Mouse (Mus musculus) hindbrain, embryonic 15.5 days (tissue): Measurements from ENCODE around the gene Tor1b. TPM values are rescaled to one million over a fixed set of nuclear protein-coding genes. Genes with fewer than 3 reads are reported as not detected.
"Not testable (repeated sequence)": the region's sequence is repeated elsewhere in the genome, so short reads cannot be mapped to it uniquely, and the experiment has no call there.

Source experiments
- ATAC-seq: fragments of 200-750 bp; cut with Nextera tagmentation; 2 replicates; pipeline ENCODE4 v1.8.0; 2017; ENCODE audit warnings: low read depth, moderate number of reproducible peaks, moderate TSS enrichment; ENCODE audit not compliant: low FRiP score
- H3K27ac ChIP-seq: fragments of 300-500 bp; sonication (generic); replicated peaks from 2 replicates; pipeline ENCODE4 v1.5.1; 2015; ENCODE audit warnings: mild to moderate bottlenecking, inconsistent platforms
- H3K27me3 ChIP-seq: fragments of 300-500 bp; sonication (generic); 2 replicates; pipeline ENCODE4 v1.6.1; 2015; ENCODE audit warnings: control low read depth, inconsistent platforms
- H3K36me3 ChIP-seq: fragments of 300-500 bp; sonication (generic); 2 replicates; pipeline ENCODE4 v1.6.1; 2015; ENCODE audit warnings: control low read depth, inconsistent platforms
- H3K4me1 ChIP-seq: fragments of 300-500 bp; sonication (generic); replicated peaks from 2 replicates; pipeline ENCODE4 v1.6.1; 2015; ENCODE audit warnings: control low read depth, inconsistent platforms
- H3K4me2 ChIP-seq: fragments of 300-500 bp; sonication (generic); 2 replicates; pipeline ENCODE4 v1.6.1; 2015; ENCODE audit warnings: moderate library complexity, mild to moderate bottlenecking, inconsistent platforms
- H3K4me3 ChIP-seq: fragments of 300-500 bp; sonication (generic); 2 replicates; pipeline ENCODE4 v1.5.1; 2015; ENCODE audit warnings: mild to moderate bottlenecking, inconsistent platforms
- H3K9ac ChIP-seq: fragments of 300-500 bp; sonication (generic); 2 replicates; pipeline ENCODE4 v1.6.1; 2015; ENCODE audit warnings: inconsistent platforms
- H3K9me3 ChIP-seq: fragments of 300-500 bp; sonication (generic); 2 replicates; pipeline ENCODE4 v1.6.1; 2016; ENCODE audit warnings: control low read depth, inconsistent platforms
- WGBS: fragments of 180-500 bp; shearing (Covaris S2); methylation state at CpG from one replicate; pipeline ENCODE4 v1.1.7; 2015; 5-methylcytosine and 5-hydroxymethylcytosine counted together
- polyA plus RNA-seq: library from polyadenylated mRNA; unstranded; fragments of >200 nt; fragmentation: Nextera tagmentation; extraction: Ambion mirVana; gene quantifications from 2 replicates; pipeline ENCODE4 v1.2.1, GENCODE M21; 2015

Tor1b gene
- polyA plus RNA-seq, result 18.8 and 19.6 TPM in 2 replicates

DNA sequence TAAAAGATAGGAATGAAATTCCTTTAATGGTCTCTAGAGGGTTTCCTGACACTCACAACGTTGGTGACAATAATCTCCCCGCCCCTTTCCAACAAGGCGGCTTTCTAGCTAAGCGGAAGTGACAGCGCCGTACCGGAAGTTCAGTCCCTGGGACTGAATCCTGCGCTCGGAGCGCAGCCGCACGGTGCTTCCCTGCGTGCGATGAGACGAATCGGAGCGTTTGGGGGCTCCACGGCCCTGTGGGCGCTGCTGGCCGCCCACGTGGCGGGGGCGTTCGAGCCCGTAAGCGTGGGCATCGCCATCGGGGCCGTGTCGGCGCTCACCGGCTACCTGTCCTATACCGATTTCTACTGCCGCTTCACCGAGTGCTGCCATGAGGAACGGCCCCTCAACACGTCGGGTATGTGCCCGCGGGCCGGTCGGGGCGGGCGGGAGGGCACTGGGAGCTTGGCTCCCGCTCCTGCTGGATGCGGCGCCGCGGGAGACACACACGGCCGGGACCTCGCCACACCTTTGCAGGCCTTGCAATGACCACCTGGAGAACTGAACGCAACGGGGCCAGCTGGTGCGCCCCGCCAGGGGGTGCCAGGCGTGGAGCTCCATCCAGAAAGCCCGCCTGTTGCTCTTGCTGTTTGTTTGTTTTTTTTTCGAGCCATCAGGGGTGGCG lies at the start of gene Tor1b:
TSS of gene Tor1b (plus strand) at position 136 of the 667 bp plus-strand sequence.
- peak within 1 kb of the TSS; percentile 91 for H3K9ac ChIP-seq
- no peaks in the 10 kb centered on the region for H3K9me3 ChIP-seq
- H3K4me3 ChIP-seq, result peak within 1 kb of the TSS; percentile 89
- peak within 1 kb of the TSS; percentile 91 for H3K27ac ChIP-seq
- ATAC-seq, result peak; percentile 91
- peaks cover 38% of the 10 kb centered on the region for H3K4me1 ChIP-seq
- WGBS, result under 1% methylated on average over 60 of the region's 60 CpGs
- peaks cover 25% of the 10 kb centered on the region for H3K36me3 ChIP-seq
- H3K27me3 ChIP-seq, result no peaks in the 10 kb centered on the region
- peak within 1 kb of the TSS; percentile 86 for H3K4me2 ChIP-seq

GRCm38 (mm10) chr2:30904231-30904630 lies 48.5 kb upstream of the Tor1b start:
- Histone ChIP-seq H3K27me3 (0 out of 2 replicates have a peak, but pooled peaks cover 4% of the 10 kb centered on the region), H3K9ac (no peak overlapping the region), H3K27ac (no peak overlapping the region), H3K36me3 (no peaks in the 10 kb centered on the region), H3K4me3 (no peak overlapping the region), H3K9me3 (no peaks in the 10 kb centered on the region), H3K4me2 (no peak overlapping the region), H3K4me1 (peaks cover 12% of the 10 kb centered on the region)
- no peak for ATAC-seq
- WGBS, result 78% methylated on average over 6 of the region's 6 CpGs

DNA sequence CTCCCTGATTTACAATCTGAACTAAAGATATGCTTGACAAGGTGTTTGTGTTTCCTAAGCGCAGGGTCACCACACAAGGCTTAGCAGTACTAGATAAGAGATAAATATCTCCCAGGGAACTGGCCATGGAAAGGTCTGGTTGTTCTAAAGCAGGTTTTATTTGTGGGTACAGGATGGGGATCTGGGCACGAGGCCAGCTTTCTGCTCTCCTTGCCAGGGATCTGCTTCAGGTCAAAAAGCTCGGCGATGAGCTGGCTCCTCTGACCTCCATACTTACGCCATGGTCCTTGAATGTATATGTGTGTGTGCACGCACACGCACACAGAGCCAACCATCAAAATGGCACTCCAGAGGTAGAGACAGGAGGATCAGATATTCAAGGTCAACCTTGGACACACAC lies 47.8 kb upstream of the Tor1b start:
- WGBS, result 81% methylated on average over 7 of the region's 7 CpGs
- Histone ChIP-seq H3K9ac (no peak overlapping the region), H3K27me3 (0 out of 2 replicates have a peak, but pooled peaks cover 4% of the 10 kb centered on the region), H3K36me3 (no peaks in the 10 kb centered on the region), H3K9me3 (no peaks in the 10 kb centered on the region), H3K4me1 (peaks cover 12% of the 10 kb centered on the region), H3K27ac (no peak overlapping the region), H3K4me3 (no peak overlapping the region), H3K4me2 (no peak overlapping the region)
- no peak for ATAC-seq

GRCm38 (mm10) chr2:30905906-30906305 lies 46.9 kb upstream of the Tor1b start:
- Histone ChIP-seq H3K27ac (no peak overlapping the region), H3K9ac (no peak overlapping the region), H3K4me3 (no peak overlapping the region), H3K9me3 (no peaks in the 10 kb centered on the region), H3K4me1 (peaks cover 12% of the 10 kb centered on the region), H3K4me2 (no peak overlapping the region), H3K36me3 (no peaks in the 10 kb centered on the region), H3K27me3 (0 out of 2 replicates have a peak, but pooled peaks cover 4% of the 10 kb centered on the region)
- WGBS, result 71% methylated on average over 8 of the region's 8 CpGs
- ATAC-seq, result no peak

- Histone ChIP-seq H3K36me3 (no peaks in the 10 kb centered on the region), H3K9ac (no peak overlapping the region), H3K27ac (no peak overlapping the region), H3K4me3 (no peak overlapping the region), H3K27me3 (0 out of 2 replicates have a peak, but pooled peaks cover 4% of the 10 kb centered on the region), H3K9me3 (no peaks in the 10 kb centered on the region), H3K4me2 (no peak overlapping the region), H3K4me1 (peaks cover 12% of the 10 kb centered on the region)
- WGBS, result 64% methylated on average over 4 of the region's 4 CpGs
- ATAC-seq, result no peak
Measured at GRCm38 (mm10) chr2:30906641-30907040, 46.1 kb upstream of the Tor1b start.

GRCm38 (mm10) chr2:30912291-30912773 lies 40.4 kb upstream of the Tor1b start:
- H3K27ac ChIP-seq, result no peak overlapping the region
- WGBS, result 60% methylated on average over 4 of the region's 4 CpGs
- no peaks in the 10 kb centered on the region for H3K27me3 ChIP-seq
- H3K4me3 ChIP-seq, result no peak overlapping the region
- H3K4me1 ChIP-seq, result peaks cover 3% of the 10 kb centered on the region; the same call in 1 of the 2 replicates
- no peak overlapping the region for H3K4me2 ChIP-seq
- no peak overlapping the region for H3K9ac ChIP-seq
- no peak for ATAC-seq
- no peaks in the 10 kb centered on the region for H3K9me3 ChIP-seq
- no peaks in the 10 kb centered on the region for H3K36me3 ChIP-seq

- WGBS, result 85% methylated on average over 8 of the region's 8 CpGs
- Histone ChIP-seq H3K9me3 (no peaks in the 10 kb centered on the region), H3K4me2 (no peak overlapping the region)
Measured at GRCm38 (mm10) chr2:30913022-30913421, 39.7 kb upstream of the Tor1b start.

DNA sequence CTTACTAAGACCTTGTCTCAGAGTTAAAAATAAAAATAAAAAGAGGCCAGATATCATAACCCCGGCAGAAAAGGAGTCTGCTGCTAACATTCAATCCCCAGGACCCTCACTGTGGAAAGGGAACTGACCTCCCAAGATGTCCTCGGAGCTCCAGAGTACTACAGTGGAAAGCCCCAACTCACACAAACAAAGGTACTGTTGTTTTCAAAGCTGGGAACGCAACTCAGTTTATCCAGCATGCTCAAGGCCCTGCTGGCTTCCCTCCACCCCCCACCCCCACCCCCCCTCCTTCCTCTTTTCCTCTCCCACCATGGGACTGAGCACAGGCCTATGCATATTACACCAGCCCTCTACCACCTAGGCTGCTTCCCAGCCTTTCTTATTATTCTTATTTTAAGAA lies 37.9 kb upstream of the Tor1b start:
- no peaks in the 10 kb centered on the region for H3K27me3 ChIP-seq
- no peak overlapping the region for H3K4me2 ChIP-seq
- H3K36me3 ChIP-seq, result no peaks in the 10 kb centered on the region
- no peak overlapping the region for H3K9ac ChIP-seq
- ATAC-seq, result no peak
- peaks cover 3% of the 10 kb centered on the region; the same call in 1 of the 2 replicates for H3K4me1 ChIP-seq
- H3K4me3 ChIP-seq, result no peak overlapping the region
- H3K9me3 ChIP-seq, result no peaks in the 10 kb centered on the region
- 22% methylated on average over 3 of the region's 3 CpGs for WGBS
- H3K27ac ChIP-seq, result no peak overlapping the region

More at GRCm38 (mm10) chr2:30913022-30913421, 39.7 kb upstream of the Tor1b start:
- no peak overlapping the region for H3K27ac ChIP-seq
- no peaks in the 10 kb centered on the region for H3K36me3 ChIP-seq
- H3K4me3 ChIP-seq, result no peak overlapping the region
- no peaks in the 10 kb centered on the region for H3K27me3 ChIP-seq
- no peak overlapping the region for H3K9ac ChIP-seq
- H3K4me1 ChIP-seq, result peaks cover 3% of the 10 kb centered on the region; the same call in 1 of the 2 replicates
- ATAC-seq, result no peak

- no peak overlapping the region for H3K4me3 ChIP-seq
- 84% methylated on average over 5 of the region's 5 CpGs for WGBS
- ATAC-seq, result no peak
- no peak overlapping the region for H3K27ac ChIP-seq
- H3K9ac ChIP-seq, result no peak overlapping the region
- peaks cover 3% of the 10 kb centered on the region; the same call in 1 of the 2 replicates for H3K4me1 ChIP-seq
- H3K27me3 ChIP-seq, result no peaks in the 10 kb centered on the region
- no peak overlapping the region for H3K4me2 ChIP-seq
- no peaks in the 10 kb centered on the region for H3K9me3 ChIP-seq
- no peaks in the 10 kb centered on the region for H3K36me3 ChIP-seq
Measured at GRCm38 (mm10) chr2:30915376-30915775, 37.4 kb upstream of the Tor1b start.

DNA sequence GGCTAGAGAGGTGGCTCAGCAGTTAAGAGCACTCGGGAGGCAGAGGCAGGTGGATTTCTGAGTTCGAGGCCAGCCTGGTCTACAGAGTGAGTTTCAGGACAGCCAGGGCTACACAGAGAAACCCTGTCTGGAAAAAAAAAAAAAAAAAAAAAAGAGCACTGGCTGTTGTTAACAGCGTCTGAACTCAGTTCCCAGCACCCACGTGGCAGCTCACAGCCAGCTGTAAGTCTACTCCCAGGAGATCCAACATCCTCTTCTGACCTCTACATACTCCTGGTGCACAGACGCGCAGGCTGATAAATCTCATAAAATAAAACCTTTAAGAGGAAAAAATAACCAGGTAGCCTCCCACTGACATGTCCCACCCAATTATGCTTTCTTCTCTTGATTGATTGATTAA lies 36.8 kb upstream of the Tor1b start:
- not testable (repeated sequence) for ATAC-seq, H3K27ac ChIP-seq, H3K9me3 ChIP-seq, H3K27me3 ChIP-seq, H3K4me3 ChIP-seq, H3K9ac ChIP-seq, H3K4me1 ChIP-seq, H3K4me2 ChIP-seq, H3K36me3 ChIP-seq
- 70% methylated on average over 6 of the region's 6 CpGs for whole genome bisulfite sequencing

DNA sequence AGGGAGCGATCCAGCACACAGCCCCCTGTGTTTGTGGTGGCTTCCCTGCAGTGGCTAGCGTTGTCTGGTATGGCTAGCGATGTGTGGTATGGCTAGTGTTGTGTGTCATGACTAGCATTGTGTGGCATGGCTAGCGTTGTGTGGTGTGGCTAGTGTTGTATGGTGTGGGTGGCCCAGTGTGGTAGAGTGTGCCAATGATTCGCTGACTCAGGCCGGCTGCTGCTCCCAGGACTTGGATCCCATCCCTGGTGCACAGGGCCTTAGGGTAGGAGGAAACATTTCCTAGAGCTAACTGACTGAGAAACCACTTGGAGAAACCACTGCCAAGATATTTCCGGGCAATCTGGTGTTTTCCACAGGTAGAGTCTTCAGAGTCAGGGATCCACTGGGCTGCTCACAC lies 35.1 kb upstream of the Tor1b start:
- ATAC-seq, result no peak
- Histone ChIP-seq H3K4me1 (peaks cover 3% of the 10 kb centered on the region; the same call in 1 of the 2 replicates), H3K36me3 (no peaks in the 10 kb centered on the region), H3K9me3 (no peaks in the 10 kb centered on the region), H3K4me2 (no peak overlapping the region), H3K4me3 (no peak overlapping the region), H3K27me3 (no peaks in the 10 kb centered on the region), H3K9ac (no peak overlapping the region), H3K27ac (no peak overlapping the region)
- 92% methylated on average over 7 of the region's 7 CpGs for WGBS

GRCm38 (mm10) chr2:30918126-30918525 lies 34.6 kb upstream of the Tor1b start:
- Histone ChIP-seq H3K9ac (no peak overlapping the region), H3K4me3 (no peak overlapping the region), H3K36me3 (no peaks in the 10 kb centered on the region), H3K27me3 (no peaks in the 10 kb centered on the region), H3K4me2 (no peak overlapping the region), H3K4me1 (peaks cover 3% of the 10 kb centered on the region; the same call in 1 of the 2 replicates), H3K9me3 (no peaks in the 10 kb centered on the region), H3K27ac (no peak overlapping the region)
- WGBS, result 61% methylated on average over 6 of the region's 6 CpGs
- no peak for ATAC-seq
